Mouse (Mus musculus) liver, adult 2 months (tissue): ENCODE data around the gene Anapc7.

Experiments
- CTCF ChIP-seq: fragments of 200-500 bp; IDR thresholded peaks from 2 replicates; pipeline ENCODE4 v1.5.1; 2011; ENCODE audit warnings: low read depth, low read length, control low read depth
- POLR2A ChIP-seq: fragments of 200-500 bp; IDR thresholded peaks from 2 replicates; pipeline ENCODE4 v1.6.1; 2011; ENCODE audit warnings: low read length, control low read depth; ENCODE audit not compliant: insufficient read depth; ENCODE audit errors: extremely low read depth

DNA sequence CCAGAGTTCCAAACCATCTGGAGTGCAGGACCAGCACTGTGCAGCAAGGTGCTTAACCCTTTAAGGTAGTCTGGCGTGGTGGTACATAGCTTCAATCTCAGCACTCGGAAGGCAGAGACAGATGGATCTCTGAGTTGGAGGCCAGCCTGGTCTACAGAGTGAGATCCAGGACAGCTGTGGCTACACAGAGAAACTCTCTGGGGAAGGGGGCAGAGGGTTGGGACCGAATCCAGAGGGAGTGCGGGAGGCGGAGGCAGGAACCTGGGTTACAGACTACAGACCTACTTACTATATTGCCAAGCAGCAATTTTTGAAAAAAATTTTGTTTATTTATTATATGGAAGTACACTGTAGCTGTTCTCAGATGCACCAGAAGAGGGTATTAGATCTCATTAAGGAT is 7.1 kb upstream of the Anapc7 start:
- TF ChIP-seq POLR2A (no peak), CTCF (no peak)
